Mouse (Mus musculus) right cerebral cortex, postnatal 14 days (tissue): Measurements from ENCODE around the gene Phlpp1.
"Not testable (repeated sequence)": the region's sequence is repeated elsewhere in the genome, so short reads cannot be mapped to it uniquely, and the experiment has no call there.

Experiments
- DNase-seq: peaks from one replicate; pipeline ENCODE4 v3.0.0; 2022

The Phlpp1 gene

GRCm38 (mm10) chr1:106268028-106268799, 96.7 kb downstream of the Phlpp1 start:
- no peak for DNase-seq

GRCm38 (mm10) chr1:106269337-106269736, 97.8 kb downstream of the Phlpp1 start:
- DNase-seq: no peak

GRCm38 (mm10) chr1:106272916-106273315, 101.4 kb downstream of the Phlpp1 start:
- no peak for DNase-seq

- no peak for DNase-seq
Measured at GRCm38 (mm10) chr1:106273801-106274200, 102.2 kb downstream of the Phlpp1 start.

- DNase-seq: no peak
Measured at GRCm38 (mm10) chr1:106274561-106275001, 103.0 kb downstream of the Phlpp1 start.

- DNase-seq: no peak
Measured at GRCm38 (mm10) chr1:106275142-106275541, 103.6 kb downstream of the Phlpp1 start.

- DNase-seq: no peak
Measured at GRCm38 (mm10) chr1:106275731-106276130, 104.2 kb downstream of the Phlpp1 start.

GRCm38 (mm10) chr1:106276824-106277223, 105.3 kb downstream of the Phlpp1 start:
- DNase-seq: no peak

GRCm38 (mm10) chr1:106277286-106277685, 105.7 kb downstream of the Phlpp1 start:
- no peak for DNase-seq

- DNase-seq: no peak
Measured at GRCm38 (mm10) chr1:106278552-106279060, 107.1 kb downstream of the Phlpp1 start.

GRCm38 (mm10) chr1:106279404-106280123, 108.0 kb downstream of the Phlpp1 start:
- no peak for DNase-seq

GRCm38 (mm10) chr1:106280171-106280913, 108.8 kb downstream of the Phlpp1 start:
- no peak for DNase-seq

GRCm38 (mm10) chr1:106286815-106287214, 115.3 kb downstream of the Phlpp1 start:
- DNase-seq: no peak

GRCm38 (mm10) chr1:106289065-106289464, 117.5 kb downstream of the Phlpp1 start:
- DNase-seq: no peak

GRCm38 (mm10) chr1:106289580-106289979, 118.0 kb downstream of the Phlpp1 start:
- DNase-seq: no peak

GRCm38 (mm10) chr1:106309394-106310039, 138.0 kb downstream of the Phlpp1 start:
- no peak for DNase-seq

- DNase-seq: no peak
Measured at GRCm38 (mm10) chr1:106310285-106310684, 138.7 kb downstream of the Phlpp1 start.

GRCm38 (mm10) chr1:106311830-106312229, 140.3 kb downstream of the Phlpp1 start:
- not testable (repeated sequence) for DNase-seq

GRCm38 (mm10) chr1:106314476-106314875, 142.9 kb downstream of the Phlpp1 start:
- no peak for DNase-seq

GRCm38 (mm10) chr1:106316641-106317304, 145.2 kb downstream of the Phlpp1 start:
- DNase-seq: no peak

- DNase-seq: no peak
Measured at GRCm38 (mm10) chr1:106318341-106318740, 146.8 kb downstream of the Phlpp1 start.

- DNase-seq: no peak
Measured at GRCm38 (mm10) chr1:106320583-106320982, 149.0 kb downstream of the Phlpp1 start.
